Mouse (Mus musculus) embryonic fibroblast, embryonic 13.5 days (primary cell): ENCODE results near the gene Soat2.

Experiments used
- CTCF ChIP-seq: IDR thresholded peaks from 2 replicates; pipeline ENCODE4 v1.5.1; 2011; ENCODE audit warnings: mild to moderate bottlenecking, control low read depth, low read length, moderate library complexity, borderline replicate concordance; ENCODE audit not compliant: insufficient read depth
- POLR2A ChIP-seq: IDR thresholded peaks from 2 replicates; pipeline ENCODE4 v1.6.1; 2011; ENCODE audit warnings: low read depth, mild to moderate bottlenecking, control low read depth, low read length, moderate library complexity

GRCm38 (mm10) chr15:102106754-102107456, 43.4 kb upstream of the Soat2 start:
- TF ChIP-seq POLR2A = no peak
- no peak for TF ChIP-seq CTCF
